24 mouse cellular contexts compared by ENCODE assay signal in genomic region chr5:146281884-146282579, GRCm38 (mm10).
"Had no signal": no experiment of that assay in that cellular context is flagged by ENCODE, and none has a peak within 500 bp of the region (broad histone marks: within the 10 kb centered on the region; RNA-seq: fewer than 3 reads in every experiment).

No protein-coding gene starts in this region.

- H3K9ac ChIP-seq: hindbrain, embryonic 15.5 days; intestine, embryonic 15.5 days; limb, embryonic 12.5 days; liver, embryonic 15.5 days had no signal

- H3K9me3 ChIP-seq: hindbrain, embryonic 10.5 days; hindbrain, embryonic 15.5 days; intestine, embryonic 15.5 days; limb, embryonic 10.5 days; limb, embryonic 12.5 days; liver, embryonic 15.5 days had no signal

- H3K4me2 ChIP-seq: heart, embryonic 11.5 days; hindbrain, embryonic 15.5 days; intestine, embryonic 15.5 days; limb, embryonic 12.5 days; liver, embryonic 11.5 days; liver, embryonic 15.5 days had no signal

- DNase-seq: gastrocnemius, adult 2 months; gastrocnemius, postnatal 10 days; gastrocnemius, postnatal 25 days; heart, adult 2 months; heart, postnatal 10 days; heart, postnatal 4 days; kidney, adult 18-20 months; kidney, adult 8-10 months; kidney, postnatal 10 days; kidney, postnatal 25 days; kidney, postnatal 4 days; liver had no signal

- H3K4me1 ChIP-seq: hindbrain, embryonic 10.5 days; hindbrain, embryonic 15.5 days; intestine, embryonic 15.5 days; limb, embryonic 10.5 days; limb, embryonic 12.5 days had no signal

- H3K4me3 ChIP-seq: gastrocnemius, adult 2 months; heart, adult 2 months; hindbrain, embryonic 10.5 days; hindbrain, embryonic 15.5 days; intestine, embryonic 15.5 days; layer of hippocampus, adult 2 months; left cerebral cortex, adult 2 months; limb, embryonic 10.5 days; limb, embryonic 12.5 days; liver, embryonic 15.5 days had no signal

- H3K27me3 ChIP-seq: hindbrain, embryonic 15.5 days; intestine, embryonic 15.5 days; limb, embryonic 12.5 days; liver, embryonic 15.5 days had no signal

- H3K27ac ChIP-seq: gastrocnemius, adult 2 months; heart, adult 2 months; hindbrain, embryonic 10.5 days; hindbrain, embryonic 15.5 days; intestine, embryonic 15.5 days; layer of hippocampus, adult 2 months; left cerebral cortex, adult 2 months; limb, embryonic 10.5 days; limb, embryonic 12.5 days; liver, embryonic 15.5 days had no signal

- ATAC-seq: inflammation-experienced regulatory T-cells, adult 6 months; intestine, embryonic 15.5 days; intestine, postnatal 0 days had no signal
